Mouse (Mus musculus): Measurements from ENCODE around the gene Cdc42bpa. TPM values are rescaled to one million over a fixed set of nuclear protein-coding genes. Genes with fewer than 3 reads are reported as not detected.
A peak's percentile ranks its signal among the peaks of the same experiment; 100 is the strongest.

Gene Cdc42bpa
- total RNA-seq, 4 experiments from 2014 or later = 38.6 to 47.9 (median 44.9) TPM

DNA sequence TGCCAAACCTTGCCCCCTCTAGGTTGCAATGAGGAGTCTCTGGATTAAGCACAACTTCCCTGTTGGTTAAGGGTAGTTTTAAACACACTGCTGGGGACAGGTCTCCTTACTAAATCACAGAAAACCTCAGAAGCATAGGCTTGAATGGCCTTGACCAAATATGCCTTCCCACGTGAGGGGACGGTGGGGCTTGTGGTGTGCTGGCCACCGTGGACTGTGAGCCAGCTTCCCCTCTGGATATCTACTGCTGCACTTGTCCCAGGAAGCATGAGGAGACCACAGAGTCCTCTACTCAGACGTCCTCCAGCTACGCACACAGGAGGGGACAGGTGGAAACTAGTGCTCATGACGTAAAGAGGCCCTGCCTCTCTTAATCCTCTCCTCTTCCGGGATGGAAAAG lies 202.7 kb downstream of the Cdc42bpa start:
- no peak for DNase-seq (ENCODE audit: low spot score)

DNA sequence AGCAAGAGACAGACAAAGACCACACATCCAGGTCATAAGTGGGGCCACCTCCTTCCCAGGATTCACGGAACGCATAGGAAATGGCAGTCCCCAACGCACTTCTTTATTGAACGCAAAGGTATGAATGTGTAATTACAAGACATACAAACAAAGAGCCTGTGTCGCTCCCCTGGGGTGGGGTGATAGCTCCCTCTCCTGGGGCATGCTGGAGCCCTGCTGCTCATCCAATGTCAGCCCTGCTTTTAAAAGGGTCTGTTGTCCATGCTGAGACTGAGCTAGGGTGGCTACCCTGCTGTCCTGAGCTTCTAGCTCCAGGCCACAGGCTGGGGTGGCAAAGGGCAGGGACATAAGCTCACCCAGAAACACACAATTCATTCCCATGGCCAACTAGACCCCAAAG lies 206.3 kb downstream of the Cdc42bpa start:
- no peak for DNase-seq (ENCODE audit: low spot score)

DNA sequence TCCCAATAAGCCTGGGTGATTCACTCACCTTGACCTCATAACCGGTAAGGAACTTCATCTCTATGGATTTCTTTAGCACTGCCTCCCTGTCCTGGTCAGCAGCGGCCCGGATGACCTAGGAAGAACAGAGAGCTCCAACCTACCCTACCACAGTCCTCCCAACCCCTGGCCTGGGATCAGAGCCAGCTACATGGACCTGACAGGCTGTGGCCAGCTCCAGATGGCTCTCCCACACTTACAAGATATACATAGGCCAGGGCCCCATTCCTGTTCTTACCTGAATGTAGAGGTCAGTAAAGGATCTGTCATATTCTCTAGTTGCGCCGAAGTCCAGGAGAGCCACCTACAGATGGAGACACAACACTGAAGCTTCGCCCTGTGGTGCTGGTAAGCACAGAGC lies 208.0 kb downstream of the Cdc42bpa start:
- no peak for DNase-seq (ENCODE audit: low spot score)

DNA sequence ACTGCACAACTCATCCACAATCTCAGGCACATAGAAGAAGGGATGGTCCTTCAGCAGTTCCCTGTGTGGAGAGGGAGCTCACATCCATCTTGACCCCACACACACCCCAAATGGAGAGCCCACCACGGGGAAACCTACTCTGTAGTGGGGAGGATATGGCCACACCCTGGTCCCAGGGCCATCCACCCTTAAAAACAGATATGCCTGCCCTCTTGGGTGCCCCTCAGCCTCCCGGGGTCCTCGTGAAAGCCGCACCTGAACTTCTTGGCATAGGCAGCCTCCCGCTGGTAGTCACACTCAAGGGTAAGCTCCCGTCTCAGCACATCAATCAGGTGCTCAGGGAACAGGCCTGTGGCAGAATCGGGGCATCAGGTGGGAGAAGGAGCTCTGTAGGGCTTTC lies 208.9 kb downstream of the Cdc42bpa start:
- DNase-seq (ENCODE audit: low spot score) = no peak

DNA sequence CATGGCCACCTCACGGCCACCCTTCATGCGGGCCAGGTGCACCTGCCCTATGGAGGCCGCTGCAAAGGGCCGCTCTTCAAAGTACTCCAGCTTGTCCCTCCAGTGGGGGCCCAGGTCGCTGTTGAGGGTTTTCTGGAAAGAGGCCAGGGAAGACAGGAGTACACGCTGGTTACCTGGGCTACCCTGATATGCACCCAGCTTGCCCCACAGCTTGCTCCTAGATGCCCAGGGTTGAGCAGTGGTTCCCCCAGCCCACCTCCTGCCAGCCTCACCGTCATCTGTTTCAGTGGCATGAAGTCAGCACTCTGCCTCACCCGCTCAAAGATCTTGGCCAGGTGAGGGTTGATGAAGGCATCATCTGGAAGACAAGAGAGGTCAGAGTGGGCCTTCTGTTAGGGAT lies 209.8 kb downstream of the Cdc42bpa start:
- DNase-seq (ENCODE audit: low spot score) = no peak

DNA sequence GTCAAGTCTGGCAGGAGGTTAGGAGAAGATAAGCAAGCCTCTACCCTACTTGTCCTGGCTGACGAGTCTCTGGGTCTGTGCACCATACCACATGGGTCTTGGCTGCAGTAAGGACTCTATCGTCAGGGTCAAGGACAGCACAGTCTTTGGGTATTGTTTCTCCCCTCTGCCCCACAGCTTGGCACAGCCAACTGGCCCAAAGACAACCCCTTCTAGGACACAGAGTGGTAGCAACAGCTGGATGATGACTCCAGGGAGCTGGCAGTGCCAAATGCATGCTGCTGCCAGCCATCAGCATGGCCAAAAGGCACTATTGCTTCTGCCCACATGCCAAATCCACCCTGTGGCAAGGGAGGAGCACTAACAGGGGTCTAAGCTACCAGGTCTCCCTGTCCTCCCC lies 211.6 kb downstream of the Cdc42bpa start:
- DNase-seq (ENCODE audit: low spot score) = no peak

DNA sequence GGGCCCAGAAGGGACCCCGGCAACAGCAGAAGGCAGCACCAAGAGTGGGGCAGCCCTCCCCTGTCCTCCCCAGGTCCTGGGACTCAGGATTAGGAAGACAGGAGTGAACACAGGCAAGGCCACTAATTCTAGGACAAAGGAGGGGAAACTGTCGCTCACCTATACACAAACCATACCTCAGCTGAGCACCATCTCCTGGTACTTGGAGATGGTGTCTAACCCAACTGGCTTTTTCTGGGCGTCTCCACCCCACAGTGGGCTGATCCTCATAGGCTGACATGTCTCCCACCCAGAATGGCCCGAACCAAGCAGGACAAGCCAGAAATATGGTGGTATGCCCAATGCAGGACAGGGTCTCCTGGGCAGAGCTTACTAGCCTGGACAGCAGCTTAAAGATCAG lies 212.3 kb downstream of the Cdc42bpa start:
- no peak for DNase-seq (ENCODE audit: low spot score)

DNA sequence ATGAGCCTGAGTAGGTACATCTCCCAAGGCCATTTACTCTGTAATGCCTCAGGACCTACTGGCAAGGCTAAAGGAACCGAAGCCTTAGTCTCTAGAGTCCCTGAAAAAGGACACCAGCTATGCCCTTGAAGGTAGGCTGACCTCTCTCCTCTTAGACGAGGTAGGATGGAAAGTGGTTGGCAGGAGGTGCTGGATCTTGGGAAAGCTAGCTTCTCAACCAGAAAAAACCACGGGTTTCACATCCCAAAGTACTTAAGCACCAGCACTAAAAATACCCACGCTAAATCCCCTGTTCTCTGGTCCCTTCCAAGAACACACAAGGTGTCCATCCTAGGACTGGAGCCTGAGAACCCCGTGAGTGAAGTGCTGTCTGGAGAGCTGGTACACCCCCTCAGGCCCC lies 212.7 kb downstream of the Cdc42bpa start:
- DNase-seq (ENCODE audit: low spot score) = no peak

DNA sequence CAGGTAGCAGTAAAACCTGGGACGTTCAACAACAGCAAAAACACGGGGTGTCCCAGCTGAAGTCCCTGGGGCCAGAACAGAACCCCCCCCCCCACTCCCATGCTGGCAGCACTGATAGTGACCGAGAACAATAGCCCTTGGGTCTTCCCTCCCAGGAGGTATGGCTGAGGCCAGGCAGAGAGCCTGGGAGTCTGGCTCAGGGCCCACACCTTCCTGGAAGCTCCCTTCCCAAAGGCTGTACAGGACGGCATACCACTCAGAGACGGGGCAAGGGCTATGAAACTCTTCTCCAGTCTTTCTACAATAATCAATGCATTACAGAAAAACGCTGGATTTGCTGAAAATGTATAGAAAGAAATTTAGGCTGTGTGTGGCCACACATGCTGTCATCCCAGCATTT lies 214.4 kb downstream of the Cdc42bpa start:
- DNase-seq (ENCODE audit: low spot score) = no peak

DNA sequence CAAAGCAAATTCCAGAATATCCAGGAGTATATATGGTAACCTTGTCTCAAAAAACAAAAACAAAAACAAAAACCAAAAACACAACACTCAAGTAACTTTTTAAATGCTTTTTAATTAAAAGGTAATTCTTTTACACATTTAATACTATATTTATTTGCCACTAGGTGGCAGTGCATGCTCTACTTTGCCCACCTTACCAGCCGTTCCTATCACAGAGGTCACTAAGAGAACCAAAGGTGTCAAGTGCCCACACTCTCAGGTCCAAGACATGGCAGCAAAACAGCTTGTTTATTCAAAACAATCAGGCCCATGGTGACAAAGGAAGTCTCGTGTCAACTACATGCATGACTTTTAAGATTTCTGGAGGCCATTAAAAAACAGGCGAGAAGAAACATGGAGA lies 214.9 kb downstream of the Cdc42bpa start:
- no peak for DNase-seq (ENCODE audit: low spot score)

DNA sequence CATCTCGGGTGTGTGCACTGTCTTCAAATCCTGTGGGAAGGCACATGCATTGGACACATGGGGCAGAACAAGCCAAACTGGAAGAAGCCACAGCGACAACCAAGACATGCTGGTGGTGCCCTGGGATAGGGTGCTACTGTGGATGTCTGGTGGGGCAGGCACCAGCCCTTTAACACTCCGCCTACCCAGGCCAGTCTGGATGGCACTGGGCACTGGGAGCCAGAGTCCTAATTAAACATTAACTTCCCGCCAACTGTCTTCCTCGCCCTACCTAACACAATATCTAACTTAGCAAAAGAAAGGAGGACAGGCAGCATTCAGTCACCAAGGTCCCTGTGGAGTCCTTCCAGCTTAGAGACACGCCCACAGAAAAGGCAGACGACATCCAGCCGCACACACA lies 215.4 kb downstream of the Cdc42bpa start:
- no peak for DNase-seq (ENCODE audit: low spot score)

DNA sequence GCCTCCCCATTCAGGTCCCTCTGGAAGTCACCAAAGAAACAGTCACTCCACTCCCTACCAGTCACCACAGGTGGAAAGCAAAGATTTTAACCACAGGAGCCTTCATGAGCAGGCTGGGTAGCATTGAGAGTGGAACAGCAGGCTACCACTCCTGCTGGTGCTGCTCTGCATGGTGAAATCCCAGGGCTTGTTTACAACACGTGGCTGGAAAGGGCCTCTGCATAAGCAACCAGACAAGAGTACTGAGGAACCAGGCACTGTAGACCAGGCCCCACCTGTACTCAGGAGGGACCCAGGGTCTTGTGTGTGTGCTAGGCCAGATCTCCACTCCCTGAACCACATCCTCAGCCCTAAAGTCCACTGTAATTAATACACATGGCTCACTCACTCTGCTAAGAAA lies 216.5 kb downstream of the Cdc42bpa start:
- no peak for DNase-seq (ENCODE audit: low spot score)

DNA sequence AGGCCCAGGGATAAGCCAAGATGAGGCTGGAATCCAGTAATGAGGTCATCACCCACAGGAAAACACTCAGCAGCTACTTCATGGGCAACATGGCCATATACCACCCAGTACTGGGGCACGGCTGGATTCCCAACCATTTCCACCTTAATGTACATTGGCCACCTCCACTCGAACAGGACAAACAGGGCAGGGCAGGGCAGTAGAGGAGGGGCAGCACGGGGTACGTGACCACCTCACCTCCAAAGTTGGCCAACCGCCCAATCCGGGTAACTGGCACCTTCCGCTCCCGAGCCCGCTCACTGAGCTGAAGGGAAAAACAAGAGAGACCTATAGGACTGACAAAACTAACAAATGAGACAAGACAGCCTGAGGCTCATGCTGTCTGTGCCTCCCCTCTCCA lies 218.1 kb downstream of the Cdc42bpa start:
- no peak for DNase-seq (ENCODE audit: low spot score)

DNA sequence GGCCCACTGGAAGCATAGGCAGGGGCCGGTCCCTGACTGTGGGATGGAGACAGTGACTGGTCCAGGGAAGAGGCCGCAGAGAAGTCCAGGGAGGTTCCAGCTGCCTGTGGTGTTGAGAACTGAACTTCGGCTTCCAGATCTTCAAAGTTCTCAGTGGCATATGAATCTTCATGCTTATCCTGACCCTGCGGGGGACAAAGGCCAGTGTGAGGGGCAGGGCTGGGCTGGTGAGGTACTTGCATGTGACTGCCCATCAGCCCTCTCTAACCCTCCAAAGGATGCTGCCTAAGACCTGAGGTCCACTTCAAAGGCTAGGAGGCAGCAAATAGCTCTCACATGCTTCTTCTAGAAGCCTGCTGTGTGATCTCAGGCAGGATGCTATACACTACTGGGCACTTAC lies 218.8 kb downstream of the Cdc42bpa start:
- DNase-seq (ENCODE audit: low spot score) = no peak

DNA sequence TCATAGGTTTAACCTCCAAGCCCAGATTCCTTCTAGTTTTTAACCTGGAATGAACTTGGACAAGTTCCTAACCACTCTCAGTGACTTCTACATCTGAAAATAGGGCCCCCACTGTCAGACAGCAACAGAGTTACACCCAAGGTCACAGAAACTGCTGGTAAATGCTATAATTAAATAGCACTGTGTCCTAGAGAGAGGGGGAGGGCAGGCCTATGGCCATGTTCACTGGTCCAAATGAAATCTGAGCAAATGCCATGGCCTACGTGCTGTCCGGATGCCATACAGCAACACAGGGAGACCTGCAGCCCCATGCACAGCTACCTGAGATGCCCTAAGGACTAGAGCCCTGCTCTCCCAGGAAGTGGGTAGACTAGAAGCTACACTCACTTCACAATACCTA lies 219.6 kb downstream of the Cdc42bpa start:
- no peak for DNase-seq (ENCODE audit: low spot score)

DNA sequence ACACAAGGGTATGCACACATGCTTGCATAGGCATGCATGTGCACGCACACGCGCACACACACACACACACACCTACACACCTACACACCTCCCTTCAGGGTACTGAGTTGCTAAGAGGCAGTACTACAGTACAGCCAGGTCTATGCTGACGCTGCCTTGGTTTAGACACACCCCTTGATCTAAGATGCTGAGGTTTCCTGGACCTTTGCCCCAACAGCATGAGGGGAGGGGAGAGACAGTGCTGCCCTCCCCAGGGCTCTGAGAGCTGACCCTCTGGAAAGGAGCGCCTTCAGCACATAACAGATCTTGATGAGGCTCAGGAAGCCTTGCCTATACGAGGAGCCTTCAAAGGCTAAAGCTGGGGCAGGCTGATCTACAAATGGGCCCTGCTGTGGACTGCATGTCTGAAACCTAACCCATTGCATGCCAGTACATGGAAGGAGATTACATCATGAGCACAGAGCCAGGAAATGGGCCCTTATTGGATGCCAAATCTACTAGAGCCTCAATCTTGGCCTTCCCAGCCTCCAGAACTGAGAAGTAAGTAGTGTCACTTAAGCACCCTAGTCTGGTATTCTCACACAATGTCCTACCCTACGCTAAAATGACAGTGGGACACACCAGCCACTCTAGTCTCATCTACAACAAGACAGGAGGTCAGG lies 221.2 kb downstream of the Cdc42bpa start:
- DNase-seq (ENCODE audit: low spot score) = no peak

DNA sequence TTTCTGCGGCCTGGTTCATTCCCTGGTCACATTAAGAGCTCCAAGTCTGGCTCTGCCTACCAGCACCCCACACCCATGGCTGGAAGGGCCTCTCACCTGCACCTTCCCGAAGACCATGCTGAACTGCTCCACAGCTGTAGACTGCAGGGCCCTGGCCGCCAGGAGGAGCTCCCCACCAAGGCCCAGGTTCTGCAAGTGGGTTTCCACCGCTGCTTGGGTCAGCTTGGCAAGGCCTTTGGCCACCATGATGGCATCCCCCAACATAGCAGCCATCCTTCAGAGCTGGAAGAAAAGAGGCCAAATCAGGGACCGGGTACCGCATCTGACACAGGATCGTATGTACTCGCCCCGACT lies 221.7 kb downstream of the Cdc42bpa start:
- DNase-seq (ENCODE audit: low spot score) = no peak

DNA sequence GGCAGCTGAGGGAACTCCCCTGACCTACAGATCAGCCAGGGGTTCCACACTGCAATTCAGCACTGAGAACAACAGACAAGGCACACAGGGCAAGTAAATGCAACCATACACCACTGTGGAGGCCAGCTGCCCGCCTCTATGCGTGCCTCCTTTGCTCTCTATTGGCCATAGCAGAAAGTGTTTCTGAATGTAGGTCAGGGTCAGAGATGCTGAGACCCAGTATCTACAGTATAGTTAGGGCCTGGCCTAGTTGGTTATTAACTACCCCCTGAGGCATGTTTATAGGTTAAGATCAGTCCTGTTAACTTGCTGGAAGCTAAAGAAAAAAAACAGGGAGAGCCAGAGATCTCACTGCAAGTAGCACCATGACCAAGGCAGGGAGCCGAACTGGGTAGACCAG lies 222.5 kb downstream of the Cdc42bpa start:
- no peak for DNase-seq (ENCODE audit: low spot score)

DNA sequence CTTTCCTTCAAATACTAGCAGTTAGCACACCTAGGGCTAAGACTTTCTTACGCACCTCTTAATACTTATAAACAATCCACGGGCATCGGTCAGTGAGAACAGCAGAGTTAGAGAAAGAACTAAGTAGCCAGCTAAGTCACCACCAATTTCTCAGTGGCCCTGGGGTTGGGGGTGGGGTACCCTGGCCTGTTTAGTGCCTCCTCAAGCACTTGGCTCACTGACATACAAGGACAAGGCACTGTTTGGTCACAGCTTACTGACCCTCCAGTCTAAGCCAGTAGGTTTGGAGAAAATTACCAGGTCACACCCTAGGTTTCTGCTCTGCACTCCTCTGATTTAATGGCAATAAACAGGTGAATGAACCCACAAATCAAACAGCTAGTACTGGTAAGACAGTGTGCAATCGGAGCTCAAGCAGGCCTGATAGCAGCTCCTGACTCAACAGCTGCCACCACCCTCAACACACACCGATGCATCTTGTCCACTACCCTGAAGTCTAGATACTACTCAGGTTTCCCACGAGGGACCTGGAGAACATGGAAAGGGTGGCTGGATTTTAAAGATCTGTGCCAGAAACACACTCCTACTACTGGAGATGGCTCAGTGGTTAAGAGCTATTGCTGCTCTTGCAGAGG lies 223.4 kb downstream of the Cdc42bpa start:
- no peak for DNase-seq (ENCODE audit: low spot score)

DNA sequence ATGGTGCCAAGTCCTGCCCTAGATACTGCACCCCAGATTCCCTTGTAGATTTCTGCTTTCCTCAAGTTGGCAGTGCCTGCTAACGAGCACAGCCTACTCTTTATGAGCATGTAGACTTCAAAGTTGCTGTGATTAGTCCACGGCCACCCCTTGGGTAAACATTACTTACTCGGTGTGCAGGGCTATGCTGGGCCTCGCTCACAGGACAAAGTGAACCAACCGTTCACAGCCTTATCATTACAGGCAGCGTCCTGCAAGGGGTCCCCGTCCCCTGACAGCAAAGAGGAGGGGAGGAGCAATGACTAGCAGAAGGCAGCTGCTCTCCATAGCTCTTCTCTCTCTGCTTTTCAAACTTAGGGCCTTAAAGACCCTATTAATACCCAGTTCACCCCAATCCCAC lies 224.5 kb downstream of the Cdc42bpa start:
- DNase-seq (ENCODE audit: low spot score) = no peak

DNA sequence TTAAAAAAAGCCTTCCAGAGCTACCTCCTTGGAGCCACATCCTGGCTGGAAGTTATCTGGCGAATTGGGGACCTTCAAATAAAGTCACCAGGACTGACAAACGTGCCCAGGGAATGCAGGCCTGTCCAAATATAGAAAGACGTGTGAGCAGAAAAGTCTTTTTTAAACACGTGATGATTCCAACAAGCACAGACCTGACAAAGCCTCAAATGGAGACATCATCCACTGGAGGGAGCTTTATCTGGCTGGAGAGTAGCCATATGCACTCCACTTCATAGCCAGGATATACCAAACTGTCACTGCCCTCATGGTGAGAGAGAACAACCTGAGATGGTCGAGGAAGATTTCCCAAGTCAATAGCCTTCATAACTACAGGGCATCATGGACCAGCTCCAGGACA lies 225.6 kb downstream of the Cdc42bpa start:
- peak; percentile 47 for DNase-seq (ENCODE audit: low spot score)

DNA sequence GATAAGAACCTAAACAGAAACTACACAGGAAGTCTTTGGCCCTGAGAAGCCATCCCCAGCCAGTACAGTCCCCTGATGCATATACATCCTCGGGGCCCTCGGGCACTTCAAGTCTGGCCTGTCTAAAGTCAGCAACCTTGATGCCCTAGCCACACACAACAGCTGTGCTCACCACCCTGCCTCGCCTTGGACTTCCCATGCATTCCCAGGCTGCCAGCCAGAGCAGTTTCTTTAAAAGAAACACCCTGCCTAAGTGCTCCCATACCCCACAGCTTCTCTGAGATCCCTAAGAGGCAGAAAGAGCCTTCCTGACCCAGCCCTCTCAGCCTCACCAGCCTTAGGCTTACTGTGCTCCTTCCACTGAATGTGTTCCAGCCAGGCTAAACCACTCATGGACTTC lies 226.1 kb downstream of the Cdc42bpa start:
- DNase-seq (ENCODE audit: low spot score) = no peak

DNA sequence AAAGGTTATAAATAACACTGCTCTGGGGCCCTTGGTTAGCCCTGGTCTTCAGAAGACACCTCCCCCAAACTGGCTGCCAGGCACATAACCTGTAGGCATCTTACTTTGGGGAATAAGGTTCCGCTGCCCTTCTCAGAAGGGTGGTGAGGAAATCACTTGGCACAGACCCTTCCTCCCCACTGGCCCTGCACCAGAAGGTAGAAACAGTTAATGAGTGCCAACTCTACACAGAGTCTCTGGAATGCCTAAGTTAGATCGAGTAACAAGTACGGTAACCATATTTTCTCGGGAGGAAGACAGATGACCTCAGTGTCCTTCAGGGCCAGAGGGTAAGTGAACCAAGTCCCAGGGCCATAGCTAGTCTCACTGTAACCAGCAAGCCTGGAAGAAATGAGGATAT lies 228.7 kb downstream of the Cdc42bpa start:
- no peak for DNase-seq (ENCODE audit: low spot score)

DNA sequence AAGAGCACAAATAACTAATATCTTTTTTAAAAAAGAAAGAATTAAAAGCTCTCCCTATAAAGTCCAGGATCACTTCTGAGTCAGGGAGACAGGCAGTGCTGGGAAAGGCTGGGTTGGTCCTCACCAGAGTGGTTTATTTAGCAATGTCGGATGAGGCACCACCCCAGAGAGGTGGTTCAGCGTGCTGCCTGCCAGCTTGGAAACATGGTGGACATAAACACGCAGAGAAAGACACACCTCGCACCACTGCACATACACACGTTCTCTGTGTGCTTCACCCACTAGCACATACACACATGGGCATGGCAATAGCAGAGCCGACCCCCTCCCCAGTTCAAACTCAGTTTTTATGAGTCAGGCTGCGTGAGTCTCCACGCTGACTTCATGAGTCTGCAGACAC lies 230.8 kb downstream of the Cdc42bpa start:
- DNase-seq (ENCODE audit: low spot score) = no peak
